In genomic region chr5:140647821-140648518, GRCm38 (mm10) we compare ENCODE assay signal across 8 mouse cellular contexts. TPM values are rescaled to one million over a fixed set of nuclear protein-coding genes. Genes with fewer than 3 reads are reported as not detected.
DNase-seq lines count a peak whose midpoint lies in the region; ATAC-seq and TF ChIP-seq lines count a peak whose summit lies in the region.

No protein-coding gene starts in this region.

- no peaks in the 10 kb centered on the region for H3K36me3 ChIP-seq in liver, adult 2 months (ENCODE audit: control insufficient read depth, insufficient read depth, low read length)
- H3K36me3 ChIP-seq in neural tube, embryonic 15.5 days, result peaks cover 8% of the 10 kb centered on the region; the same call in 1 of the 2 replicates

- 4% methylated on average over 13 of the region's 13 CpGs for WGBS in liver, adult 2 months
- WGBS in neural tube, embryonic 15.5 days, result under 1% methylated on average over 13 of the region's 13 CpGs

- H3K9ac ChIP-seq in liver, adult 2 months (ENCODE audit: low read depth, low read length), result peak overlapping the region; percentile 95
- H3K9ac ChIP-seq in neural tube, embryonic 15.5 days (replicated peaks), result peak overlapping the region; percentile 100

- H3K27me3 ChIP-seq in liver, adult 2 months (ENCODE audit: control insufficient read depth, insufficient read depth, low read length), result no peaks in the 10 kb centered on the region
- no peaks in the 10 kb centered on the region for H3K27me3 ChIP-seq in neural tube, embryonic 15.5 days (replicated peaks)

- peak; percentile 23 for ATAC-seq in neural tube, embryonic 15.5 days (ENCODE audit: low FRiP score)
- no peak for ATAC-seq in inflammation-experienced regulatory T-cells, adult 6 months

- H3K4me1 ChIP-seq in liver, adult 2 months (ENCODE audit: control insufficient read depth, insufficient read depth, low read length), result peaks cover 10% of the 10 kb centered on the region
- peaks cover 63% of the 10 kb centered on the region for H3K4me1 ChIP-seq in neural tube, embryonic 15.5 days

- DNase-seq in urinary bladder, postnatal 4 days (ENCODE audit: low spot score in 2 of 2), result peak; percentile 55 to 67
- DNase-seq in urinary bladder, postnatal 14 days (ENCODE audit: low spot score), result no peak
- peak; percentile 64 for DNase-seq in cerebellum, adult 8-10 months
- peak; percentile 62 to 76 for DNase-seq in frontal cortex, postnatal 14 days (ENCODE audit: low spot score in 2 of 2)
- DNase-seq in kidney, adult 8-10 months, result peak; percentile 40 to 47
- no peak for DNase-seq in liver, adult 2 months (ENCODE audit: extremely low read depth, low read depth, low spot score)

- TF ChIP-seq CTCF in liver, adult 2 months (IDR thresholded peaks at IDR 0.05; ENCODE audit: low read depth, low read length), result no peak

- H3K4me2 ChIP-seq in neural tube, embryonic 15.5 days, result peak overlapping the region; percentile 97

- no peaks in the 10 kb centered on the region for H3K9me3 ChIP-seq in neural tube, embryonic 15.5 days (replicated peaks)

- no peak for TF ChIP-seq POLR2A in liver, adult 2 months (IDR thresholded peaks at IDR 0.05; ENCODE audit: extremely low read depth, insufficient read depth, low read length)

- H3K4me3 ChIP-seq in liver, adult 2 months (ENCODE audit: insufficient read depth, low read depth, low read length), result peak overlapping the region; percentile 81
- H3K4me3 ChIP-seq in neural tube, embryonic 15.5 days (replicated peaks), result peak overlapping the region; percentile 92

- no peaks in the 10 kb centered on the region for H3K79me2 ChIP-seq in liver, adult 2 months (ENCODE audit: control insufficient read depth, insufficient read depth, low read length)

- H3K27ac ChIP-seq in liver, adult 2 months (replicated peaks; ENCODE audit: insufficient read depth, low read depth, low read length), result no peak overlapping the region
- H3K27ac ChIP-seq in neural tube, embryonic 15.5 days (replicated peaks), result peak overlapping the region; percentile 95

RNA-seq across cellular contexts. Expression of gene Ttyh3, which starts 0.9 kb away (rescaled TPM):
- total RNA-seq in liver, adult 2 months (2014; rRNA removed), result 1.9 and 2.7 TPM in 2 replicates
- polyA plus RNA-seq in liver, adult 2 months (2012; rRNA removed), result 7.1 and 8.6 TPM in 2 replicates
- polyA plus RNA-seq in neural tube, embryonic 15.5 days (2015; fragmentation: Nextera tagmentation; extraction: Ambion mirVana), result 58.8 and 63.9 TPM in 2 replicates
- 1 to 10 TPM; 2.8 to 4.2 (median 3.7) TPM for polyA plus RNA-seq in inflammation-experienced regulatory T-cells, adult 6 months (2017; shearing (Covaris generic))

RNA-seq across cellular contexts. Expression of gene Lfng, which starts 40.9 kb away (rescaled TPM):
- total RNA-seq in liver, adult 2 months (2014; rRNA removed), result 4.2 and 5.5 TPM in 2 replicates
- 9.2 and 9.5 TPM in 2 replicates for polyA plus RNA-seq in liver, adult 2 months (2012; rRNA removed)
- polyA plus RNA-seq in neural tube, embryonic 15.5 days (2015; fragmentation: Nextera tagmentation; extraction: Ambion mirVana), result 16.7 and 19.4 TPM in 2 replicates
- 10 to 100 TPM; 16.8 to 44.8 (median 23.1) TPM for polyA plus RNA-seq in inflammation-experienced regulatory T-cells, adult 6 months (2017; shearing (Covaris generic))

RNA-seq across cellular contexts. Expression of gene Iqce, which starts 54.2 kb away (rescaled TPM):
- total RNA-seq in liver, adult 2 months (2014; rRNA removed), result 2.3 and 2.4 TPM in 2 replicates
- polyA plus RNA-seq in liver, adult 2 months (2012; rRNA removed), result 3.8 and 5.5 TPM in 2 replicates
- polyA plus RNA-seq in neural tube, embryonic 15.5 days (2015; fragmentation: Nextera tagmentation; extraction: Ambion mirVana), result 25.5 and 26.2 TPM in 2 replicates
- 10 to 100 TPM; 22.6 to 30.2 (median 27.3) TPM for polyA plus RNA-seq in inflammation-experienced regulatory T-cells, adult 6 months (2017; shearing (Covaris generic))

RNA-seq across cellular contexts. Expression of gene Brat1, which starts 56.8 kb away (rescaled TPM):
- 5.5 and 6.1 TPM in 2 replicates for total RNA-seq in liver, adult 2 months (2014; rRNA removed)
- polyA plus RNA-seq in liver, adult 2 months (2012; rRNA removed), result 13.3 and 14.4 TPM in 2 replicates
- 25.9 and 26.9 TPM in 2 replicates for polyA plus RNA-seq in neural tube, embryonic 15.5 days (2015; fragmentation: Nextera tagmentation; extraction: Ambion mirVana)
- polyA plus RNA-seq in inflammation-experienced regulatory T-cells, adult 6 months (2017; shearing (Covaris generic)), result 10 to 100 TPM; 14.0 to 14.1 (median 14.1) TPM

Comparison
In these comparisons a context has a peak if more than half of its experiments do, and no peak if none do; other contexts are left out.
1. DNase-seq: peak in urinary bladder, postnatal 4 days (2 of 2), cerebellum, adult 8-10 months (single experiment), frontal cortex, postnatal 14 days (2 of 2) and kidney, adult 8-10 months (2 of 2); none in urinary bladder, postnatal 14 days (single experiment) and liver, adult 2 months (single experiment).